Mouse (Mus musculus) adrenal gland, postnatal 0 days (tissue): ENCODE data around the gene Extl1. TPM values are rescaled to one million over a fixed set of nuclear protein-coding genes. Genes with fewer than 3 reads are reported as not detected.

Experiments used
- polyA plus RNA-seq: library from polyadenylated mRNA; unstranded; fragments of >200 nt; fragmentation: Nextera tagmentation; extraction: Ambion mirVana; gene quantifications from 2 replicates; pipeline ENCODE4 v1.2.1, GENCODE M21; 2015

The Extl1 gene
- polyA plus RNA-seq, result 1.0 and 1.9 TPM in 2 replicates

DNA sequence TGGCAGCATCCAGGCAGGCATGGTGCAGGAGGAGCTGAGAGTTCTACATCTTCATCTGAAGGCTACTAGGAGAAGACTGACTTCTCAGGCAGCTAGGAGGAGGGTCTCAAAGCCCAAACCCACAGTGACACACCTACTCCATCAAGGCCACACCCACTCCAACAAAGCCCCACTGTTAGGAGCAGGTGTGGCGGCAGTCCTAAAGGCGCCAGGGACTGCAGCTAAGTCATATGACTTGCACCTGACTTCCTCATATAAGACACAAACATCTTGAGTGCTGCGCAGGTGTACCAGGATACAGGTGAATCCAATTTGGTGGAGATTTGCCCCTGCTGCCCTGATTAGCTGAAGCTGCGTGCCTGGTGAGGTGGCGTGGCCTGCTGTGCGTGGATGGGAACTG lies at the start of gene Extl1:
Gene Extl1, minus strand, starts transcription at position 101 of the 400 bp plus-strand sequence.

DNA sequence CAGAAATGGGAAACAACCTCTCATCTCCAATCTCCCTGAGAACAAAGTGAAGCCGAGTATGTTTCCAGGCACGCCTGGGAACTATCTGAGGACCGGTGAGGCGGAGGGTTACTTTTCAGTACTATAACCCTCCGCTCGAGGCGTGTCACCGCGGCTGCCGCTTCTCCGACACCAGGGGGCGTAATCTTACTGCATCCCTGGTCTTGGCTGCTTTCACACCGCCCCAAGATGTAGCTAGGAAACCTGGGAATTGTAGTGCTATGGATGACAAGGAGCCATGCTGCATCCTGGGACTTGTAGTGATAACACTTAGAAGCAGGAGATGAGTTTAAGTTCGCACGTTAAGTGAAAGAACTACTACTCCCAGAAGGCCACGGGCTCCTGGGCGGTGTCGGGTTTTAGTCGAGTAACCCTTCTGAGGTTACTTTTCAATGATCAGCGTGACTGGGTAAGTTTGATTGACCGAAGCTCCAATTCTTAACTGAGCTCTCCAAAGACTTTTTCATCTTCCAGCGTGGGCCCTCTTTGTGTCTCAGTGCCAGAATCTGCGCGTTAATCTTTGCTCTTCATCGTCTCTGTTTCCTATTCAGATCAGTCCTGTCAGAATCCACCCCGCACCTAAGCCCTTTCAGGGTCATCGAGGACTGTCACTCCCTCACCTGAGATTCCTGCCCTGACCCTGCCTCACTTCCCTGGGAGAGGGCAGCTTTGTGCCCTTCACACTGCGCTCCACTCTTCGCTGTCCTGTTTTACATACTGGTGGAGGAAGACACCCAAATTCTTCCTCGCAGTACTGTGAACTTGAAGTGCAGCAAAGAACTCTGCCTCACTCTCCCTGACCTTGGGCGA lies 12.6 kb upstream of the Extl1 start, which contains the start of gene Pafah2:
Gene Pafah2, plus strand, starts transcription at position 344 of the 849 bp plus-strand sequence.

DNA sequence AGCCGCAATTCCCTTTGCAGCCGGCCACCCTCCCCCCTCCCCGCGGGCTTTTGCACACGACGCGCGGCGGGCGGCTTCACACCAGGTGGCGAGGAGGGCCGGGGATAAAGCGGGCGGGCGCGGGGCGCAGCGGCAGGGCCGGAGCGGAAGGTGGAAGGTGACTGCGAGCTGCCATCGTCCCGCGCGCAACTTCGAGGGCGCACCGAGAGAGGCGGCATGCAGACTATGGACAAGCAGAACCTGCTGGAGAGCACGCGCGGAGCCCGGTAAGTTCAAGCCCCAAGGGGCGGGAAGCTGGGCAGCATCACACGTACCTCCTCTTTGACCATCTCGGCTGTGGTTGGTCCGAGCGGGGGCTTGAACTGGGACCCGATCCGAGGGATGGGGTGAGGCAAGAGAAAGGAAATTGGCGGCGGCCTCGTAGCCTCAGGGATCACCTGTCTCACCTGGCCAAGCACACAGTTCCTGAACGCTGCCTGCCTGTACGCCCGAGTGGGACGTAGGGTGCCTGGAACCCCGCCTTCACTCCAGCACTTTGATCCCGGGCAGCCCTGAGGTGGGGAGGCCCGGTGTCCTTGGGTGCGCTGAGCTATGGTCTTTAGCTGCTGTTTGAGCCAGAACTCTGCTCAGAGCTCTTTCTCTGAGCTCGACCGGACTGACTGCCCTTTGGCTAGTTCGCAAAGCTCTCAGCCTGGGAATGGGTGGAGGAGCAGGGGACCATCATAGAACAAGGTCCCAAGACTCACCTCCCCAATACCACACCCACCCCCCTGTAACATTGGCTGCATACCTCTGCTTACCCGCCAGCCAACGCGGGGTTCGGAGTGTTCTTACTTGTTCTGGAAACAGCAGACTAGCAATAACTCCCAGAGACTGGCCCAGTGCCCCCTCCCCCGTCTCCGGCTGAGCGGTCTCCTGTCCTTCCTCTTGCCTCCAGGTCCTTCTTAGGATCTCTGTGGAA lies 40.3 kb downstream of the Extl1 start, which contains the start of gene Slc30a2:
Gene Slc30a2, plus strand, starts transcription at position 111 of the 961 bp plus-strand sequence.

DNA sequence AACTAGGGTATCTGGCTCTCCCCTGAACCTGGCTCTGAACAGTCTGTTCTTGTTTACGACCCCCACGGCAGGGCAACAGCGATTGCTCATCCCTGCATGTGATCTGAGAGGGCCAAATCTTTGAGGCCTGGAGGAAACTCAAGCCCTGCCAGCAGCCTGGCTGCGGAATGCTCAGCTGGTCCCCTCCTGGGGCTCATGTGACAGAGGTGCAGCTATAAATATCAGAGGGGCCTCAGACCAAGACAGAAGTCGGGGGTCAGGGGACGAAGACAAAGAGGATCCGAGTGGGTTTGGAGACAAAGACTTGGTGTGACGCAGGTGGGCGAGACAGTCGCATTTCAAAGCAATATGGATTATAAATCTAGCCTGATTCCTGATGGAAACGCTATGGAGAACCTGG lies 68.8 kb downstream of the Extl1 start, which contains the start of gene Trim63:
Gene Trim63, plus strand, starts transcription at position 245 of the 400 bp plus-strand sequence.

Other genes starting within 250 kb of the Extl1 start
- gene Cep85, start 196.7 kb downstream of the Extl1 start, polyA plus RNA-seq, result 24.0 and 39.9 TPM in 2 replicates
- not detected in 2 replicates for gene Gm7534, start 180.8 kb downstream of the Extl1 start, polyA plus RNA-seq
- gene Catsper4, start 156.5 kb downstream of the Extl1 start, polyA plus RNA-seq, result not detected in 2 replicates
- gene Cnksr1, start 145.5 kb downstream of the Extl1 start, polyA plus RNA-seq, result 0.46 and 0.55 TPM in 2 replicates
- gene E130218I03Rik, start 140.2 kb downstream of the Extl1 start, polyA plus RNA-seq, result 0.17 TPM in 1 of 2 replicates, not detected in the other
- 17.0 and 19.2 TPM in 2 replicates for gene Zfp593, start 138.3 kb downstream of the Extl1 start, polyA plus RNA-seq
- not detected in 2 replicates for gene Gm30191, start 136.9 kb downstream of the Extl1 start, polyA plus RNA-seq
- gene Grrp1, start 129.7 kb downstream of the Extl1 start, polyA plus RNA-seq, result 11.8 and 12.2 TPM in 2 replicates
- gene Pdik1l, start 96.0 kb downstream of the Extl1 start, polyA plus RNA-seq, result 12.5 and 15.1 TPM in 2 replicates
- 0.41 and 0.68 TPM in 2 replicates for gene Trim63, start 68.7 kb downstream of the Extl1 start, polyA plus RNA-seq
- gene Slc30a2, start 40.7 kb downstream of the Extl1 start, polyA plus RNA-seq, result 5.0 and 7.6 TPM in 2 replicates
- 6.1 and 6.2 TPM in 2 replicates for gene Pafah2, start 12.5 kb upstream of the Extl1 start, polyA plus RNA-seq
- 570 and 1,127 TPM in 2 replicates for gene Stmn1, start 84.5 kb upstream of the Extl1 start, polyA plus RNA-seq
- 27.8 and 50.7 TPM in 2 replicates for gene Paqr7, start 112.8 kb upstream of the Extl1 start, polyA plus RNA-seq
- gene Aunip, start 127.1 kb upstream of the Extl1 start, polyA plus RNA-seq, result 1.9 and 4.8 TPM in 2 replicates
- 107 and 163 TPM in 2 replicates for gene Mtfr1l, start 151.5 kb upstream of the Extl1 start, polyA plus RNA-seq
- 30.6 and 31.8 TPM in 2 replicates for gene Selenon, start 168.3 kb upstream of the Extl1 start, polyA plus RNA-seq